Mouse (Mus musculus): ENCODE measurements at regions not wholly inside any gene's neighbourhood (a gene's known extent, or its start where the extent isn't known, plus 50 kb on each side); places are given as distances from the start of the nearest gene placed in this dataset.

GRCm38 (mm10) chr5:119596295-119596993, 74.0 kb upstream of the Tbx3 start:
- ATAC-seq (replicated peaks; ENCODE audit: poor library complexity), result no peak

- ATAC-seq (replicated peaks; ENCODE audit: poor library complexity), result no peak
Observed at GRCm38 (mm10) chr5:119596994-119597391, 73.5 kb upstream of the Tbx3 start.

GRCm38 (mm10) chr5:119597530-119597929, 72.9 kb upstream of the Tbx3 start:
- ATAC-seq (replicated peaks; ENCODE audit: poor library complexity), result no peak

- ATAC-seq (replicated peaks; ENCODE audit: poor library complexity), result no peak
Observed at GRCm38 (mm10) chr5:119598166-119598565, 72.3 kb upstream of the Tbx3 start.

GRCm38 (mm10) chr5:119601390-119601789, 69.1 kb upstream of the Tbx3 start:
- no peak for ATAC-seq (replicated peaks; ENCODE audit: poor library complexity)

- ATAC-seq (replicated peaks; ENCODE audit: poor library complexity), result no peak
Observed at GRCm38 (mm10) chr5:119602001-119602400, 68.5 kb upstream of the Tbx3 start.

- no peak for ATAC-seq (replicated peaks; ENCODE audit: poor library complexity)
Observed at GRCm38 (mm10) chr5:119605444-119605843, 65.0 kb upstream of the Tbx3 start.

- ATAC-seq (replicated peaks; ENCODE audit: poor library complexity), result no peak
Observed at GRCm38 (mm10) chr5:119613413-119613812, 57.1 kb upstream of the Tbx3 start.

- ATAC-seq (replicated peaks; ENCODE audit: poor library complexity), result no peak
Observed at GRCm38 (mm10) chr5:119613981-119614770, 56.3 kb upstream of the Tbx3 start.

GRCm38 (mm10) chr5:119615681-119616080, 54.8 kb upstream of the Tbx3 start:
- no peak for ATAC-seq (replicated peaks; ENCODE audit: poor library complexity)

GRCm38 (mm10) chr5:119617856-119618255, 52.6 kb upstream of the Tbx3 start:
- no peak for ATAC-seq (replicated peaks; ENCODE audit: poor library complexity)

- ATAC-seq (replicated peaks; ENCODE audit: poor library complexity), result no peak
Observed at GRCm38 (mm10) chr5:119619906-119620305, 50.6 kb upstream of the Tbx3 start.
